Mouse (Mus musculus) midbrain, postnatal 0 days (tissue): ENCODE measurements around the gene Lin7c. TPM values are rescaled to one million over a fixed set of nuclear protein-coding genes. Genes with fewer than 3 reads are reported as not detected.

ENCODE experiments used
- ATAC-seq: fragments of 200-750 bp; cut with Nextera tagmentation; 2 replicates; pipeline ENCODE4 v1.8.0; 2017; ENCODE audit warnings: moderate number of reproducible peaks, mild to moderate bottlenecking, moderate TSS enrichment, moderate library complexity; ENCODE audit not compliant: low FRiP score
- DNase-seq: peaks from one replicate; pipeline ENCODE4 v3.0.0-alpha.2; 2015; ENCODE audit warnings: low spot score
- H3K27ac ChIP-seq: fragments of 300-500 bp; sonication (generic); 2 replicates; pipeline ENCODE4 v1.5.1; 2014; ENCODE audit warnings: low read depth, mild to moderate bottlenecking, low read length, mixed read lengths
- H3K27me3 ChIP-seq: fragments of 300-500 bp; sonication (generic); 2 replicates; pipeline ENCODE4 v1.6.1; 2014; ENCODE audit warnings: low read length, control low read depth, mixed read lengths; ENCODE audit not compliant: insufficient read depth
- H3K36me3 ChIP-seq: fragments of 300-500 bp; sonication (generic); 2 replicates; pipeline ENCODE4 v1.6.1; 2014; ENCODE audit warnings: low read length, control low read depth, mixed read lengths; ENCODE audit not compliant: insufficient read depth
- H3K4me1 ChIP-seq: fragments of 300-500 bp; sonication (generic); 2 replicates; pipeline ENCODE4 v1.6.1; 2014; ENCODE audit warnings: mild to moderate bottlenecking, control low read depth, antibody characterized with exemption, low read length, mixed read lengths; ENCODE audit not compliant: insufficient read depth
- H3K4me2 ChIP-seq: fragments of 300-500 bp; sonication (generic); 2 replicates; pipeline ENCODE4 v1.6.1; 2014; ENCODE audit warnings: low read depth, mild to moderate bottlenecking, low read length, mixed read lengths; ENCODE audit not compliant: poor library complexity, severe bottlenecking
- H3K4me3 ChIP-seq: fragments of 300-500 bp; sonication (generic); 2 replicates; pipeline ENCODE4 v1.5.1; 2014; ENCODE audit warnings: low read depth, mild to moderate bottlenecking, low read length, moderate library complexity
- H3K9ac ChIP-seq: fragments of 300-500 bp; sonication (generic); replicated peaks from 2 replicates; pipeline ENCODE4 v1.6.1; 2014; ENCODE audit warnings: mild to moderate bottlenecking, low read length, moderate library complexity, mixed read lengths; ENCODE audit not compliant: poor library complexity, severe bottlenecking
- H3K9me3 ChIP-seq: fragments of 300-500 bp; sonication (generic); 2 replicates; pipeline ENCODE4 v1.6.1; 2016; ENCODE audit warnings: low read length, control low read depth
- CTCF ChIP-seq: IDR thresholded peaks from 2 replicates; pipeline ENCODE4 v1.5.1; 2016; ENCODE audit warnings: antibody characterized with exemption, mild to moderate bottlenecking
- WGBS: fragments of 180-500 bp; shearing (Covaris S2); extraction: QIAGEN DNeasy Blood & Tissue Kit; methylation state at CpG from one replicate; pipeline ENCODE4 v1.1.7; 2014; 5-methylcytosine and 5-hydroxymethylcytosine counted together
- polyA plus RNA-seq: library from polyadenylated mRNA; unstranded; fragments of >200 nt; fragmentation: Nextera tagmentation; extraction: Ambion mirVana; gene quantifications from 2 replicates; pipeline ENCODE4 v1.2.1, GENCODE M21; 2015
- total RNA-seq: library from RNA; depleted of rRNA; stranded (reverse); fragments of >200 nt; gene quantifications from 2 replicates; pipeline ENCODE4 v1.2.3, GENCODE M21; 2014

Lin7c gene
- total and polyA plus RNA-seq, 2 experiments from 2014 or later = 209 to 232 TPM

GRCm38 (mm10) chr2:109909122-109909521 is 18.5 kb downstream of the Lin7c start:
- no peak overlapping the region for H3K27ac ChIP-seq
- WGBS = 81% methylated on average over 2 of the region's 2 CpGs
- TF ChIP-seq CTCF = no peak
- H3K4me3 ChIP-seq = no peak overlapping the region
- no peak for ATAC-seq
- H3K9ac ChIP-seq = no peak overlapping the region
- peaks cover 6% of the 10 kb centered on the region; the same call in 1 of the 2 replicates for H3K36me3 ChIP-seq
- H3K4me1 ChIP-seq = no peaks in the 10 kb centered on the region
- DNase-seq = no peak
- H3K27me3 ChIP-seq = no peaks in the 10 kb centered on the region
- H3K9me3 ChIP-seq = no peaks in the 10 kb centered on the region
- no peak overlapping the region for H3K4me2 ChIP-seq

DNA sequence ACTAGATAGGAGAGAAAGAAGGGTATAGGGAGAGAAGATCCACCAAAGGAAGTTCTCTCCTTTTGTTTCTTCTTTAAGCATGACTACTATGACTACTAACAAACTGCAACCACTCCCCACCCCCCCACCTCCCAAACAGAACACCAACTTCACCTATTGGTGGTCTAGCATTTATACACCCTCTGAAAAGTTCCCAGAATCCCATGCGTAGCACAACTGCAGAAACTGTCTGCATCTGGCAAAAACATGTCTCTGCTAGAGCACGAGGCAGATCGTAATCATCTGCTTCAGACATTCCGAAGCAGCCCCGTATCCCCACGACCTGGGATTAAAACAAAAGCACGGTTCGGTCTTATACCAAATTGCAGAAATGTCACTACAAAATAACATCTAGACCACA is 21.6 kb downstream of the Lin7c start:
- no peak overlapping the region for H3K4me2 ChIP-seq
- DNase-seq (no peak), ATAC-seq (no peak)
- H3K4me3 ChIP-seq = no peak overlapping the region
- no peak for TF ChIP-seq CTCF
- H3K27me3 ChIP-seq = no peaks in the 10 kb centered on the region
- H3K9me3 ChIP-seq = no peaks in the 10 kb centered on the region
- 96% methylated on average over 8 of the region's 8 CpGs for WGBS
- no peak overlapping the region for H3K27ac ChIP-seq
- H3K4me1 ChIP-seq = no peaks in the 10 kb centered on the region
- H3K36me3 ChIP-seq = peaks cover 6% of the 10 kb centered on the region; the same call in 1 of the 2 replicates
- no peak overlapping the region for H3K9ac ChIP-seq

GRCm38 (mm10) chr2:109912766-109913165 is 22.1 kb downstream of the Lin7c start:
- no peak overlapping the region for H3K4me3 ChIP-seq
- H3K4me1 ChIP-seq = no peaks in the 10 kb centered on the region
- H3K9ac ChIP-seq = no peak overlapping the region
- no peak overlapping the region for H3K4me2 ChIP-seq
- H3K27me3 ChIP-seq = no peaks in the 10 kb centered on the region
- no peak overlapping the region for H3K27ac ChIP-seq
- no peak for TF ChIP-seq CTCF
- H3K9me3 ChIP-seq = no peaks in the 10 kb centered on the region
- peaks cover 6% of the 10 kb centered on the region; the same call in 1 of the 2 replicates for H3K36me3 ChIP-seq
- WGBS = 88% methylated on average over 12 of the region's 12 CpGs
- DNase-seq = no peak
- no peak for ATAC-seq

GRCm38 (mm10) chr2:109913241-109913640 is 22.6 kb downstream of the Lin7c start:
- WGBS = 66% methylated on average over 8 of the region's 8 CpGs
- DNase-seq (no peak), ATAC-seq (no peak)
- no peaks in the 10 kb centered on the region for H3K4me1 ChIP-seq
- no peaks in the 10 kb centered on the region for H3K9me3 ChIP-seq
- H3K4me2 ChIP-seq = no peak overlapping the region
- no peak for TF ChIP-seq CTCF
- no peak overlapping the region for H3K27ac ChIP-seq
- H3K9ac ChIP-seq = no peak overlapping the region
- peaks cover 6% of the 10 kb centered on the region; the same call in 1 of the 2 replicates for H3K36me3 ChIP-seq
- H3K4me3 ChIP-seq = no peak overlapping the region
- no peaks in the 10 kb centered on the region for H3K27me3 ChIP-seq

- no peak overlapping the region for H3K4me3 ChIP-seq
- no peak overlapping the region for H3K27ac ChIP-seq
- no peak for ATAC-seq
- H3K27me3 ChIP-seq = no peaks in the 10 kb centered on the region
- no peak for TF ChIP-seq CTCF
- H3K9ac ChIP-seq = no peak overlapping the region
- no peaks in the 10 kb centered on the region for H3K36me3 ChIP-seq
- DNase-seq = no peak
- H3K4me2 ChIP-seq = no peak overlapping the region
- H3K9me3 ChIP-seq = no peaks in the 10 kb centered on the region
- no peaks in the 10 kb centered on the region for H3K4me1 ChIP-seq
Observed at GRCm38 (mm10) chr2:109914601-109915000, 23.9 kb downstream of the Lin7c start.

DNA sequence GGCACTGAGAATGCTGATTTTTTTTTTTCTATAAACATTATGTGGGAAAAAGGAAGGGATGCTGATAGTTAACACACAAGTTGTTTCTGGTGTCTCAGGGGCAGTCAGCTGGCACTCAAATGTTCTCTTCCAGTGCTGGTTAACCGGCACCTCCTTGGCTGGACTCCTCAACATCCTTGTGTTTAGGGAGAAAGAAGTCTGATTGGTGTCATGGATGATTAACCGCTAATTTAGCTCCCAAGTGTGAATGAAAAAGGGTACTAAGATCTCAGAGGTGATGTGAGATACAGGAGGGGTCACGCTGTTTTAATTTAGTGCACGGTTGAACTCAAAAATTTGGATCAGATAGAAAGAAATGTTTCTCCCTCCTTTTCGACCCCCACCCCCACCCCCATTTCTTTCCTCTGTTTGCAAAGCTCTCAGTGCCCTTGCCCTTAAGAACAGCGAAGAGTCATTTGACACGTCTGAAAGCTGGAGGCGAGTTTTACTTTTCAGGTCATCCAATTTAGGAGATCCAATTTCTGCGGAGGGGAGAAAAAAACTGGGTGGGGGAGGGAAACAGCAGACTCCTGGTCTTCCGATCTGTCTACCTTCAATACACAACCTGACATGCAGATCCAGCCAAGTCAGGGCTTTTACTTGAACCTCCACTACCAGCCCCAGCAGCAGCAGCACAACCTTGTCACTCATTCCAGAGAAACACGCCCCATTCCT is 26.3 kb downstream of the Lin7c start:
- no peak for DNase-seq
- Histone ChIP-seq H3K4me2 (peak overlapping the region; percentile 92), H3K9ac (no peak overlapping the region), H3K4me3 (peak overlapping the region; percentile 85), H3K27me3 (no peaks in the 10 kb centered on the region), H3K27ac (no peak overlapping the region), H3K9me3 (no peaks in the 10 kb centered on the region), H3K36me3 (no peaks in the 10 kb centered on the region), H3K4me1 (peaks cover 13% of the 10 kb centered on the region; the same call in 1 of the 2 replicates)
- no peak for ATAC-seq
- WGBS = 6% methylated on average over 11 of the region's 11 CpGs
- TF ChIP-seq CTCF = no peak
